Mouse (Mus musculus): ENCODE results near the gene Ppif. TPM values are rescaled to one million over a fixed set of nuclear protein-coding genes. Genes with fewer than 3 reads are reported as not detected.

Ppif gene
- total and polyA plus RNA-seq, 3 experiments, result 29.1 to 106 (median 52.9) TPM

GRCm38 (mm10) chr14:25725032-25725497 is 31.1 kb downstream of the Ppif start:
- TF ChIP-seq E2F4 (IDR thresholded peaks at IDR 0.05; ENCODE audit: insufficient replicate concordance, low read depth, low read length) (no peak), JUND (conservative IDR thresholded peaks at IDR 0.05; ENCODE audit: low read depth, low read length) (no peak), USF2 (conservative IDR thresholded peaks at IDR 0.05; ENCODE audit: low read depth, low read length) (no peak), CTCF (conservative IDR thresholded peaks at IDR 0.05 in 1 of 2, IDR thresholded peaks at IDR 0.05 in 1 of 2; ENCODE audit: low read depth in 2 of 2, low read length in 2 of 2) (no peak), TBP (conservative IDR thresholded peaks at IDR 0.05; ENCODE audit: low read depth, low read length) (no peak), BHLHE40 (IDR thresholded peaks at IDR 0.05; ENCODE audit: low read depth, low read length) (no peak), EP300 (IDR thresholded peaks at IDR 0.05; ENCODE audit: low read length) (no peak), ZMIZ1 (IDR thresholded peaks at IDR 0.05; ENCODE audit: low read depth, low read length) (no peak), USF1 (IDR thresholded peaks at IDR 0.05; ENCODE audit: low read depth, low read length) (no peak), NELFE (IDR thresholded peaks at IDR 0.05; ENCODE audit: low read depth, low read length) (no peak), ELF1 (IDR thresholded peaks at IDR 0.05; ENCODE audit: low read depth, low read length) (no peak), RCOR1 (conservative IDR thresholded peaks at IDR 0.05; ENCODE audit: low read depth, low read length) (no peak), IRF4 (IDR thresholded peaks at IDR 0.05; ENCODE audit: low read depth, low read length) (no peak), ZNF384 (IDR thresholded peaks at IDR 0.05; ENCODE audit: low read depth, low read length) (no peak), KAT2A (IDR thresholded peaks at IDR 0.05; ENCODE audit: insufficient replicate concordance, low read length) (no peak), MAZ (IDR thresholded peaks at IDR 0.05; ENCODE audit: low read depth, low read length) (no peak), PAX5 (IDR thresholded peaks at IDR 0.05; ENCODE audit: low read length) (no peak), ETS1 (conservative IDR thresholded peaks at IDR 0.05; ENCODE audit: low read depth, low read length) (no peak)
- H3K9me3 ChIP-seq (replicated peaks; ENCODE audit: low read length), result no peaks in the 10 kb centered on the region
- no peak overlapping the region for H3K9ac ChIP-seq (ENCODE audit: insufficient read depth, low read depth)
- H3K79me2 ChIP-seq (replicated peaks; ENCODE audit: control insufficient read depth, extremely low read depth, insufficient read depth, poor library complexity, severe bottlenecking), result no peaks in the 10 kb centered on the region
- H3K4me1 ChIP-seq (ENCODE audit: control insufficient read depth in 1 of 2, insufficient read depth in 2 of 2), result peaks cover 0 to 29% of the 10 kb centered on the region in 2 experiments; a peak in 2 of 4 replicates
- H3K36me3 ChIP-seq (replicated peaks in 1 of 2; ENCODE audit: control insufficient read depth in 1 of 2, insufficient read depth in 1 of 2, low read length in 1 of 2), result no peaks in the 10 kb centered on the region
- no peak overlapping the region for H3K4me3 ChIP-seq (replicated peaks in 1 of 3; ENCODE audit: low read depth in 2 of 3, low read length in 2 of 3, poor library complexity in 1 of 3)
- dilution Hi-C loops (cut with MboI; ENCODE audit: extremely low pct_ligation_motif_present, extremely low pct_unique_long_range_greater_than_20kb, low sequenced_read_pairs), result no loop called here
- DNase-seq (ENCODE audit: extremely low read depth), result no peak
- H3K27ac ChIP-seq (ENCODE audit: insufficient read depth, low read depth), result no peak overlapping the region
- H3K4me2 ChIP-seq (ENCODE audit: insufficient read depth, low read depth, poor library complexity, severe bottlenecking), result no peak overlapping the region
- no peaks in the 10 kb centered on the region for H3K27me3 ChIP-seq (replicated peaks)
- in situ Hi-C loops (cut with MboI; ENCODE audit: low pct_ligation_motif_present, low pct_unique_long_range_greater_than_20kb, low sequenced_read_pairs), result no loop called here

DNA sequence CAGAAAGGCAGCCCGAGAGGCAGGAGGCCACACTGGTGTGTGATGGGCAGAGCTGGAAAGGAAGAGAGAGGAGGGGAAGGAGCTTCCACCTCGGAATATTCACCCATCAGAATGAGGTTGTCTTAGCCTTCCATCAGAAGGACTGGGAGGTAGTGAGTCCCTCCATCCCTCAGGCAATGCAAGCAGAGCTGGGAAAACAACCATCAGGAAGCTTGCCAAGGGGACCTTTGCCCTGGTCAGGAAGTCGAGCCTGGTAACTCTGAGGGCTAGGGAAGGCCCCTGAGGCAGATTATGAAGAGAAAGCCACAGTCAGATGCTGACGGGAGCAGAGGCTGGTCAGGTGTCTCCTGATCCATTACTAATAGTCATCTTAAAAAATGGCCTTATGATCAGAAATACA is 31.7 kb downstream of the Ppif start:
- Histone ChIP-seq H3K79me2 (replicated peaks; ENCODE audit: control insufficient read depth, extremely low read depth, insufficient read depth, poor library complexity, severe bottlenecking) (no peaks in the 10 kb centered on the region), H3K27ac (ENCODE audit: insufficient read depth, low read depth) (no peak overlapping the region), H3K36me3 (replicated peaks in 1 of 2; ENCODE audit: control insufficient read depth in 1 of 2, insufficient read depth in 1 of 2, low read length in 1 of 2) (no peaks in the 10 kb centered on the region), H3K9me3 (replicated peaks; ENCODE audit: low read length) (no peaks in the 10 kb centered on the region), H3K9ac (ENCODE audit: insufficient read depth, low read depth) (no peak overlapping the region), H3K4me3 (replicated peaks in 1 of 3; ENCODE audit: low read depth in 2 of 3, low read length in 2 of 3, poor library complexity in 1 of 3) (no peak overlapping the region), H3K27me3 (replicated peaks) (no peaks in the 10 kb centered on the region), H3K4me2 (ENCODE audit: insufficient read depth, low read depth, poor library complexity, severe bottlenecking) (no peak overlapping the region), H3K4me1 (ENCODE audit: control insufficient read depth in 1 of 2, insufficient read depth in 2 of 2) (peaks cover 0 to 27% of the 10 kb centered on the region in 2 experiments; a peak in 2 of 4 replicates)
- in situ Hi-C loops (cut with MboI; ENCODE audit: low pct_ligation_motif_present, low pct_unique_long_range_greater_than_20kb, low sequenced_read_pairs) (no loop called here), dilution Hi-C loops (cut with MboI; ENCODE audit: extremely low pct_ligation_motif_present, extremely low pct_unique_long_range_greater_than_20kb, low sequenced_read_pairs) (no loop called here)
- no peak for DNase-seq (ENCODE audit: extremely low read depth)
- TF ChIP-seq TBP (conservative IDR thresholded peaks at IDR 0.05; ENCODE audit: low read depth, low read length), result no peak
- no peak for TF ChIP-seq PAX5 (IDR thresholded peaks at IDR 0.05; ENCODE audit: low read length)
- TF ChIP-seq MXI1 (IDR thresholded peaks at IDR 0.05; ENCODE audit: low read depth, low read length), result no peak
